Mouse (Mus musculus) cortical plate, adult 2 months (tissue): ENCODE measurements around the gene Ccm2.

Experiments used
- CTCF ChIP-seq: fragments of 200-500 bp; IDR thresholded peaks from 2 replicates; pipeline ENCODE4 v1.5.1; 2011; ENCODE audit warnings: mild to moderate bottlenecking, control low read depth, low read length; ENCODE audit not compliant: insufficient read depth; ENCODE audit errors: extremely low read depth
- POLR2A ChIP-seq: fragments of 200-500 bp; IDR thresholded peaks from 2 replicates; pipeline ENCODE4 v1.6.1; 2011; ENCODE audit warnings: mild to moderate bottlenecking, low read length, control low read depth; ENCODE audit not compliant: insufficient read depth; ENCODE audit errors: extremely low read depth

DNA sequence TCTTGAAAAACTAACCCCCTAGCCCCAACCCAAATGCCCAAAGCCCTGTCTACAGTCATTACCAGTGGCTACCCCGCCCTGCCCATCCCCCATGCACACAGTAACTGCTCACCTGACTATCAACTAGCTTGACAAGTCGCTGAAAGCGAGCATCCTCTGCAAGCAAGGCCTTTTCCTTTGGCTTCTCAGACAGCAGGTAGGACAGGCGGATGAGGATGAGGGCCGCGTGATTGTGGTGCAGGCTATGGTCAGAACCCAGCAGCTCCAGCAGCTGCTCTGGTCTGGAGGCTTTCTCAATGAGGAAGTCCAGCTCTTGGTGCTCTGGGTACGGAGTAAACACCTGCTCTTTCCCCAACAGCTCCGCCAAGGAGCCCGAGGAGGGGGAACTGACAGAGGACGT is 77.0 kb downstream of the Ccm2 start:
- TF ChIP-seq POLR2A (no peak), CTCF (no peak)
